Mouse (Mus musculus): ENCODE results near the gene Guca2a. TPM values are rescaled to one million over a fixed set of nuclear protein-coding genes. Genes with fewer than 3 reads are reported as not detected.
"Not testable (repeated sequence)": the region's sequence is repeated elsewhere in the genome, so short reads cannot be mapped to it uniquely, and the experiment has no call there.

Guca2a gene
- total and polyA plus RNA-seq, 2 experiments from 2014 or later, result 0.42 TPM; not detected in 1

DNA sequence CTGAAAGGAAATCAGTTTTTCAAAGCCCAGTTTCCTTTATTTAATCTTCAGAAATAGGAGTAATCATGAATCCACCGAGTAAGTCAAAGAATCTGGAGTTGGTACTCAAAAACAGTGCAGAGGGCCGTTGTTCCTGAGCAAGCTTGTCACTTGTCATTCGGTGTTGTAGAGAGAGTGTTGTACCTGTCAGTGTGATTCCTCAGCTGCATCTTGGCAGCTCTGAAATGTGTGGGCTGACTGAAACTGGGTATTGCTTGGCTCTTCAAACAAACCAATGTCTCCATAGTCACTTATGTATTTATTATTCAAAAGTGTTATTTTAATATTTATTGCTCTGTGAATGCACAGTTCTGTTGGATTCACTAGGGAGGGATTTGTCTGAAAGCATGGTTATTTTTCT, 10.6 kb upstream of the Guca2a start:
- 34% methylated on average over 3 of the region's 3 CpGs for WGBS
- Histone ChIP-seq H3K36me3 (replicated peaks; ENCODE audit: control insufficient read depth, insufficient read depth, low read length) (peaks cover 56% of the 10 kb centered on the region), H3K9ac (replicated peaks; ENCODE audit: low read depth, low read length) (no peak overlapping the region), H3K9me3 (replicated peaks; ENCODE audit: control insufficient read depth, low read length) (no peaks in the 10 kb centered on the region), H3K27me3 (ENCODE audit: control insufficient read depth, insufficient read depth, low read length) (no peaks in the 10 kb centered on the region), H3K4me1 (ENCODE audit: control insufficient read depth, insufficient read depth) (peaks cover 4% of the 10 kb centered on the region; the same call in 1 of the 2 replicates), H3K27ac (ENCODE audit: low read depth) (peak overlapping the region; percentile 4; the same call in 1 of the 2 replicates), H3K4me2 (ENCODE audit: low read depth, low read length) (no peak overlapping the region), H3K4me3 (ENCODE audit: low read depth, low read length) (no peak overlapping the region)
- ATAC-seq (ENCODE audit: insufficient read depth, low read depth) (no peak), DNase-seq (ENCODE audit: low spot score) (no peak)
- TF ChIP-seq CTCF (IDR thresholded peaks at IDR 0.05; ENCODE audit: low read depth) (no peak), EP300 (IDR thresholded peaks at IDR 0.05; ENCODE audit: low read depth) (no peak)

DNA sequence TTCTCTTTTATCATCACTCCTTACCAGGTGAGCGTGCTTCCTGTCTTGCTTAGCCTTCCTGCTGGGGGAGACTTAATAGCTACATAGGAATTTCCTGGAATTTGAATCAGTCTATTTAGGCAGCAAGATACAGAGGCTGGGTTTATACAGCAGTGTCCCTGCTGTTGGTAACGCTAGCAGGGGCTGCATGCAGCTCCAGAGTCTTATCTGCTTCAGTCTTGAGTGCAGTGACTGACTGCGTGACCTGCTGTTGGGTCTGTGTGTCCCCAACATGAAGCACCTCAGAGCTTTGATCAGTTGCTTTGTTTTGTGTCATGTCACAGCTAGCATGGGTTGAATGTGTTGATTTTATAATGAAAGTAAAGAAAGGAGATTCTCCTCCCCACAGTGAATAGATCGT, 10.2 kb upstream of the Guca2a start:
- peaks cover 52% of the 10 kb centered on the region for H3K36me3 ChIP-seq (replicated peaks; ENCODE audit: control insufficient read depth, insufficient read depth, low read length)
- H3K4me1 ChIP-seq (ENCODE audit: control insufficient read depth, insufficient read depth), result peaks cover 4% of the 10 kb centered on the region; the same call in 1 of the 2 replicates
- peak overlapping the region; percentile 4; the same call in 1 of the 2 replicates for H3K27ac ChIP-seq (ENCODE audit: low read depth)
- no peak for DNase-seq (ENCODE audit: low spot score)
- no peaks in the 10 kb centered on the region for H3K27me3 ChIP-seq (ENCODE audit: control insufficient read depth, insufficient read depth, low read length)
- H3K4me2 ChIP-seq (ENCODE audit: low read depth, low read length), result no peak overlapping the region
- TF ChIP-seq CTCF (IDR thresholded peaks at IDR 0.05; ENCODE audit: low read depth) (no peak), EP300 (IDR thresholded peaks at IDR 0.05; ENCODE audit: low read depth) (no peak)
- ATAC-seq (ENCODE audit: insufficient read depth, low read depth), result no peak
- H3K4me3 ChIP-seq (ENCODE audit: low read depth, low read length), result no peak overlapping the region
- H3K9ac ChIP-seq (replicated peaks; ENCODE audit: low read depth, low read length), result no peak overlapping the region
- 27% methylated on average over 4 of the region's 4 CpGs for WGBS
- H3K9me3 ChIP-seq (replicated peaks; ENCODE audit: control insufficient read depth, low read length), result no peaks in the 10 kb centered on the region

DNA sequence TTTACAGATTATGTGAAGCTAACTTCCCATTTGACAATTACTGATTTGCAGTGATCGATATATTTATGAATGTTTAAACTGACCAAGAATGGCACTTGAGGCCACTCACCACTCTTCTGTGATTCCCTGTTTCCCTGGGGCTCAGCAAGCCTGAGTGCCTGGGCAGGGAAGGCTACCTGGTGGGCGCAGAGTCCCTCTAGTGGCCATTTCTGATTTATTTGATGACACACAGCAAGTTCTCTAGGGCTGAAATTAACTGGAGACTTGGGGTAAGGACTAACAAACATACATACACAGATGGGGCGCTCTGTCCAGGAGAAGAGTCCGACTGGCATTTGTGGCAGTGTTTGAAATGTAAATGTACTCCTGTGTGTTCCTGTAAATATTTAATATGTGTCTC, 9.1 kb upstream of the Guca2a start:
- peaks cover 13% of the 10 kb centered on the region for H3K4me1 ChIP-seq (ENCODE audit: control insufficient read depth, insufficient read depth)
- H3K36me3 ChIP-seq (replicated peaks; ENCODE audit: control insufficient read depth, insufficient read depth, low read length), result peaks cover 42% of the 10 kb centered on the region
- not testable (repeated sequence) for ATAC-seq (ENCODE audit: insufficient read depth, low read depth); H3K9me3 ChIP-seq (replicated peaks; ENCODE audit: control insufficient read depth, low read length); H3K4me3 ChIP-seq (ENCODE audit: low read depth, low read length); H3K4me2 ChIP-seq (ENCODE audit: low read depth, low read length); H3K9ac ChIP-seq (replicated peaks; ENCODE audit: low read depth, low read length); DNase-seq (ENCODE audit: low spot score); H3K27ac ChIP-seq (ENCODE audit: low read depth); H3K27me3 ChIP-seq (ENCODE audit: control insufficient read depth, insufficient read depth, low read length)
- WGBS, result 64% methylated on average over 4 of the region's 4 CpGs
- 0 out of 2 replicates have a peak, but pooled peaks have one; percentile 10 for TF ChIP-seq CTCF (IDR thresholded peaks at IDR 0.05; ENCODE audit: low read depth)

DNA sequence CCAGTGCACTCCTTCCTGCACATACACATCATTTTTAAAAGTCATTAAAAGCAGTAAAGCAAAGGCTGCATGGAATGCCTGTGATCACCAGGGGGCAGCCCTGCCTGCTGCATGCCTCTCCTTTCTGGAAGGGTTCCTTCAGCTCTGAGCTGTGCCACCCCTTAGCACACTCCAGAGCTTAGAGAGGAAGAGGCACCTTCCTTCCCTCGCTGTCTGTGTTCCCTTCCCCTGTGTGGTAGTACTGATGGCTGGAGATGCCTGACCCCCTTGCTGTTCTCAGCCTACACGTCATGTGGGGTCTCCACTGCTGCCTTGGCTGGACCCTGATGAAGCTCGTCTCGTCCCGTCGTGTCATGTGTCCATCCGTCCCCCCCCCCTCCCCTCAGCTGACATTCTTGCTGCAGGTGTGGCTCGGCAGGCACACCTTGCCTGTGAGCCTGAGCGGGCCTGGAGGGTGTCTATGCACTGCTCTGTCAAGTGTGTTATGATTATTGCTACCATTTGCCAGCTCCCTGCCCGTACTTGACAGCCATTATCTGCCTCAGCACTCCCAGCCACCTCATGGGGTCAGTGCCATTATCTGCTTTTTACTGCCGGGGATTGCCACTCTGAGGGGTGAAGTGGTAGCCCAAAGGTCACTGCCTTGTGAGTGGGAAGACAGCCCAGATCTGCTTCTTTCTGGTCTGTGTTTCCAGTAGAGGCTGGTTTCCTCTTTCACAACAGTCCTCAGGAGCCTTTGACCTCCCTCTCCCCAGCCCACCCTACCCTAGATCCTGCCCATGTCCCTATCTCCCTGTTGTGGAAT, 6.2 kb upstream of the Guca2a start:
- 32% methylated on average over 11 of the region's 11 CpGs for WGBS
- DNase-seq (ENCODE audit: low spot score), result peak; percentile 67
- Histone ChIP-seq H3K27me3 (ENCODE audit: control insufficient read depth, insufficient read depth, low read length) (no peaks in the 10 kb centered on the region), H3K4me1 (ENCODE audit: control insufficient read depth, insufficient read depth) (peaks cover 26% of the 10 kb centered on the region), H3K36me3 (replicated peaks; ENCODE audit: control insufficient read depth, insufficient read depth, low read length) (peaks cover 25% of the 10 kb centered on the region), H3K9ac (replicated peaks; ENCODE audit: low read depth, low read length) (no peak overlapping the region; the same call in 1 of the 2 replicates), H3K4me3 (ENCODE audit: low read depth, low read length) (no peak overlapping the region), H3K27ac (ENCODE audit: low read depth) (peak overlapping the region; percentile 53), H3K4me2 (ENCODE audit: low read depth, low read length) (no peak overlapping the region), H3K9me3 (replicated peaks; ENCODE audit: control insufficient read depth, low read length) (no peaks in the 10 kb centered on the region)
- ATAC-seq (ENCODE audit: insufficient read depth, low read depth), result peak; percentile 43; the same call in 1 of the 2 replicates
- peak; percentile 89 for TF ChIP-seq CTCF (IDR thresholded peaks at IDR 0.05; ENCODE audit: low read depth)
- TF ChIP-seq EP300 (IDR thresholded peaks at IDR 0.05; ENCODE audit: low read depth), result no peak

- H3K36me3 ChIP-seq (replicated peaks; ENCODE audit: control insufficient read depth, insufficient read depth, low read length), result peaks cover 19% of the 10 kb centered on the region
- peaks cover 28% of the 10 kb centered on the region for H3K4me1 ChIP-seq (ENCODE audit: control insufficient read depth, insufficient read depth)
- no peak for TF ChIP-seq EP300 (IDR thresholded peaks at IDR 0.05; ENCODE audit: low read depth)
- no peak for TF ChIP-seq CTCF (IDR thresholded peaks at IDR 0.05; ENCODE audit: low read depth)
- no peak overlapping the region for H3K4me3 ChIP-seq (ENCODE audit: low read depth, low read length)
- 12% methylated on average over 7 of the region's 7 CpGs for WGBS
- no peak overlapping the region for H3K9ac ChIP-seq (replicated peaks; ENCODE audit: low read depth, low read length)
- DNase-seq (ENCODE audit: low spot score), result peak; percentile 39
- H3K27ac ChIP-seq (ENCODE audit: low read depth), result peak overlapping the region; percentile 53
- no peaks in the 10 kb centered on the region for H3K9me3 ChIP-seq (replicated peaks; ENCODE audit: control insufficient read depth, low read length)
- H3K4me2 ChIP-seq (ENCODE audit: low read depth, low read length), result no peak overlapping the region
- ATAC-seq (ENCODE audit: insufficient read depth, low read depth), result no peak
- no peaks in the 10 kb centered on the region for H3K27me3 ChIP-seq (ENCODE audit: control insufficient read depth, insufficient read depth, low read length)
Measured at GRCm38 (mm10) chr4:119632721-119633120, 4.8 kb upstream of the Guca2a start.
